Mouse (Mus musculus) c-Kit-positive CD71-positive TER-119-negative erythroid progenitor cells, embryonic 14.5 days (primary cell): ENCODE measurements around the gene Sash1.
A peak's percentile ranks its signal among the peaks of the same experiment; 100 is the strongest.

Source experiments
- DNase-seq: peaks from one replicate; pipeline ENCODE4 v3.0.0-alpha.2; 2013; ENCODE audit warnings: low read depth

Sash1 gene

GRCm38 (mm10) chr10:8789096-8789495 lies 96.8 kb downstream of the Sash1 start:
- DNase-seq, result no peak

- no peak for DNase-seq
Observed at GRCm38 (mm10) chr10:8787221-8787620, 98.6 kb downstream of the Sash1 start.

GRCm38 (mm10) chr10:8785451-8786145 lies 100.3 kb downstream of the Sash1 start:
- no peak for DNase-seq

- DNase-seq, result no peak
Observed at GRCm38 (mm10) chr10:8781876-8782372, 103.9 kb downstream of the Sash1 start.

- peak; percentile 36 for DNase-seq
Observed at GRCm38 (mm10) chr10:8779842-8780241, 106.0 kb downstream of the Sash1 start.

- no peak for DNase-seq
Observed at GRCm38 (mm10) chr10:8778845-8779244, 107.0 kb downstream of the Sash1 start.

- DNase-seq, result no peak
Observed at GRCm38 (mm10) chr10:8777552-8778253, 108.2 kb downstream of the Sash1 start.

- no peak for DNase-seq
Observed at GRCm38 (mm10) chr10:8776791-8777190, 109.1 kb downstream of the Sash1 start.

GRCm38 (mm10) chr10:8775794-8776193 lies 110.1 kb downstream of the Sash1 start:
- no peak for DNase-seq

GRCm38 (mm10) chr10:8772464-8773209 lies 113.2 kb downstream of the Sash1 start:
- no peak for DNase-seq

- no peak for DNase-seq
Observed at GRCm38 (mm10) chr10:8770931-8771653, 114.8 kb downstream of the Sash1 start.

GRCm38 (mm10) chr10:8768654-8769053 lies 117.2 kb downstream of the Sash1 start:
- DNase-seq, result no peak

- no peak for DNase-seq
Observed at GRCm38 (mm10) chr10:8767381-8767780, 118.5 kb downstream of the Sash1 start.

GRCm38 (mm10) chr10:8765922-8766522 lies 119.8 kb downstream of the Sash1 start:
- DNase-seq, result peak; percentile 23

- DNase-seq, result no peak
Observed at GRCm38 (mm10) chr10:8762771-8763170, 123.1 kb downstream of the Sash1 start.

- DNase-seq, result no peak
Observed at GRCm38 (mm10) chr10:8762209-8762701, 123.6 kb downstream of the Sash1 start.

GRCm38 (mm10) chr10:8761656-8762055 lies 124.2 kb downstream of the Sash1 start:
- no peak for DNase-seq

GRCm38 (mm10) chr10:8760598-8760997 lies 125.3 kb downstream of the Sash1 start:
- no peak for DNase-seq

- no peak for DNase-seq
Observed at GRCm38 (mm10) chr10:8759228-8759627, 126.6 kb downstream of the Sash1 start.

GRCm38 (mm10) chr10:8757429-8757931 lies 128.4 kb downstream of the Sash1 start:
- DNase-seq, result no peak
